9 mouse cellular contexts compared by ENCODE assay signal in the genomic region with DNA sequence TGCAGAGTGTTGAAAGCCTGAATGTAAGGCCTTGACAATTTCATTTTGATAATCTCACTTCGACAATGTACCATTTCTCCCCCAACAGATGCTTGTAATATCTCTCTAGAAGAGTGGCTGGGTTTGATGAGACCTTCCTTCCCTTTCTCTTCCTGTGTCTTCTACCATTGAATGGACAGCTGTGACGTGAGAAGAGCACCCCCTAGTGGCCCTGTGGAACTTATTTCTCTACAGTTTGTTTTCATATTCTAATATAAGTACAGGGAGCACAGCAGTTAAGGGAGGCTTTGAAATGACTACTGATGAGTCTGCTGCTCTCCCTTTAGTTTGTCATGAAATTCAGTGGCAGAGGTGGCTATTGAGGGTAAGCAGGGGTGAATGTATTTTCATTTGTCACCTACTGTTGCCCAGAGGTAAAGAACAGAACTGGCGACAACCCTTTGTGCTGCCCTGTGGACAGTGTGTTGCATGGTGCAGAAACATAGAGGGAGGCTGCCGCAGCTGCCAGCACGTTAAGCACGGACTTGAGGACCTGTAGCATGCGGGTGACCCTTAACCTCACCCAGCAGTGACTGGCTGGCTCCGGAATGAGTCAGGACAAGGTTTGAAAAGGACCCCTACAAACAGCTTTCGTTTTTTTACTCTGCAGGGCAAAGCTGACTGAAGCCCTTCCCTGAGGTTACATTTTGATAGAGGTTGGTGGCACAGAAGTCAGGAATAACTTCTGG. TPM values are rescaled to one million over a fixed set of nuclear protein-coding genes. Genes with fewer than 3 reads are reported as not detected.
DNase-seq lines count a peak whose midpoint lies in the region; ATAC-seq lines count a peak whose summit lies in the region.
"Had no signal": no experiment of that assay in that cellular context is flagged by ENCODE, and none has a peak within 500 bp of the region (broad histone marks: within the 10 kb centered on the region; RNA-seq: fewer than 3 reads in every experiment).

No protein-coding gene starts in this region.

- no peak overlapping the region for H3K4me2 ChIP-seq in midbrain, embryonic 11.5 days
- no peak overlapping the region for H3K4me2 ChIP-seq in midbrain, embryonic 16.5 days (ENCODE audit: low read length)
- H3K4me2 ChIP-seq: hindbrain, embryonic 15.5 days had no signal

- no peaks in the 10 kb centered on the region for H3K36me3 ChIP-seq in midbrain, embryonic 11.5 days (ENCODE audit: control insufficient read depth, insufficient read depth, low read length)
- H3K36me3 ChIP-seq in midbrain, embryonic 16.5 days (ENCODE audit: control insufficient read depth, insufficient read depth, low read length) = no peaks in the 10 kb centered on the region
- H3K36me3 ChIP-seq: hindbrain, embryonic 15.5 days had no signal

- H3K9ac ChIP-seq in midbrain, embryonic 11.5 days (ENCODE audit: low read length) = no peak overlapping the region
- H3K9ac ChIP-seq in midbrain, embryonic 16.5 days (ENCODE audit: low read depth, low read length) = no peak overlapping the region
- H3K9ac ChIP-seq: hindbrain, embryonic 15.5 days had no signal

- H3K4me1 ChIP-seq in midbrain, embryonic 11.5 days (ENCODE audit: control insufficient read depth, insufficient read depth, low read length) = no peaks in the 10 kb centered on the region
- H3K4me1 ChIP-seq in midbrain, embryonic 16.5 days (ENCODE audit: control insufficient read depth, insufficient read depth, low read length) = peaks cover 2% of the 10 kb centered on the region; the same call in 1 of the 2 replicates
- H3K4me1 ChIP-seq: hindbrain, embryonic 15.5 days had no signal

- no peak overlapping the region for H3K27ac ChIP-seq in midbrain, embryonic 11.5 days (ENCODE audit: low read depth, low read length)
- H3K27ac ChIP-seq in midbrain, embryonic 16.5 days (ENCODE audit: low read length) = no peak overlapping the region
- H3K27ac ChIP-seq: hindbrain, embryonic 15.5 days had no signal

- no peaks in the 10 kb centered on the region for H3K27me3 ChIP-seq in midbrain, embryonic 11.5 days (ENCODE audit: control insufficient read depth, insufficient read depth, low read length)
- no peaks in the 10 kb centered on the region; the same call in 1 of the 2 replicates for H3K27me3 ChIP-seq in midbrain, embryonic 16.5 days (ENCODE audit: control insufficient read depth, insufficient read depth, low read depth, low read length)
- H3K27me3 ChIP-seq: hindbrain, embryonic 15.5 days had no signal

- WGBS in midbrain, embryonic 11.5 days = 43% methylated on average over 9 of the region's 9 CpGs
- WGBS in midbrain, embryonic 16.5 days = 31% methylated on average over 9 of the region's 9 CpGs

- no peaks in the 10 kb centered on the region for H3K9me3 ChIP-seq in midbrain, embryonic 11.5 days (ENCODE audit: control insufficient read depth, low read length)
- no peaks in the 10 kb centered on the region for H3K9me3 ChIP-seq in midbrain, embryonic 16.5 days (replicated peaks; ENCODE audit: control insufficient read depth, low read length, poor library complexity, severe bottlenecking)
- H3K9me3 ChIP-seq: hindbrain, embryonic 15.5 days had no signal

- intact Hi-C loops in heart, postnatal 10 days (cut with DNase I) = loop anchor here (5.0 kb wide), 2 partner anchors 112 to 552 kb away; no protein-coding TSS in a partner anchor

- ATAC-seq in midbrain, embryonic 11.5 days (ENCODE audit: low FRiP score) = 0 out of 2 replicates have a peak, but pooled peaks have one; percentile 45
- no peak for ATAC-seq in midbrain, embryonic 16.5 days

- DNase-seq in adrenal gland, adult 18-20 months (ENCODE audit: low spot score in 2 of 2) = peak; percentile 21 to 23
- DNase-seq in adrenal gland, postnatal 4 days (ENCODE audit: low spot score in 2 of 2) = no peak
- DNase-seq in midbrain, embryonic 11.5 days (ENCODE audit: low spot score, missing footprints) = peak; percentile 88
- peak; percentile 20 for DNase-seq in c-Kit-negative CD71-positive TER-119-positive erythroid progenitor cells, embryonic 14.5 days (ENCODE audit: low read depth, low spot score)
- DNase-seq in heart, postnatal 10 days = peak; percentile 32 to 69
- DNase-seq in lung, adult 18-20 months = peak; percentile 16 to 27
- DNase-seq in spleen, postnatal 36 days (ENCODE audit: low spot score in 2 of 2) = peak; percentile 52 to 65

- no peak overlapping the region for H3K4me3 ChIP-seq in midbrain, embryonic 11.5 days (ENCODE audit: low read depth, low read length)
- no peak overlapping the region for H3K4me3 ChIP-seq in midbrain, embryonic 16.5 days (ENCODE audit: low read depth, low read length)
- H3K4me3 ChIP-seq: hindbrain, embryonic 15.5 days had no signal

RNA-seq across cellular contexts. Expression of gene ccdc198, which starts 10.3 kb away (rescaled TPM):
- not detected for total RNA-seq in adrenal gland, adult 18-20 months (2021)
- 10 to 100 TPM in 1 of 2 experiments, under 1 TPM in 1; 0.37 to 14.3 TPM for total RNA-seq in adrenal gland, postnatal 4 days (2021)
- 0.10 TPM in 1 of 2 replicates, not detected in the other for polyA plus RNA-seq in midbrain, embryonic 11.5 days (2014; fragmentation: Nextera tagmentation; extraction: Ambion mirVana)
- 0.06 and 0.08 TPM in 2 replicates for polyA plus RNA-seq in midbrain, embryonic 16.5 days (2015; fragmentation: Nextera tagmentation; extraction: Ambion mirVana)
- total RNA-seq in heart, postnatal 10 days (2021) = not detected
- polyA plus RNA-seq: hindbrain, embryonic 15.5 days had no signal

Comparison
In these comparisons a context has a peak if more than half of its experiments do, and no peak if none do; other contexts are left out.
1. DNase-seq: peak in adrenal gland, adult 18-20 months (2 of 2), midbrain, embryonic 11.5 days (single experiment), c-Kit-negative CD71-positive TER-119-positive erythroid progenitor cells, embryonic 14.5 days (single experiment), heart, postnatal 10 days (2 of 2), lung, adult 18-20 months (2 of 2) and spleen, postnatal 36 days (2 of 2); none in adrenal gland, postnatal 4 days (0 of 2).